Mouse (Mus musculus): ENCODE results near the gene Nrl. TPM values are rescaled to one million over a fixed set of nuclear protein-coding genes. Genes with fewer than 3 reads are reported as not detected.

Nrl gene
- polyA plus RNA-seq, 2 experiments: 0.06 TPM; not detected in 1

GRCm38 (mm10) chr14:55557003-55557402, 32.2 kb upstream of the Nrl start:
- H3K4me2 ChIP-seq (replicated peaks; ENCODE audit: low read depth, low read length, severe bottlenecking): no peak overlapping the region
- DNase-seq (ENCODE audit: low spot score) (peak; percentile 52), ATAC-seq (ENCODE audit: low FRiP score, low read depth) (no peak)
- WGBS: 26% methylated on average over 5 of the region's 5 CpGs
- no peak overlapping the region for H3K9ac ChIP-seq (ENCODE audit: low read depth, low read length, severe bottlenecking)
- no peaks in the 10 kb centered on the region for H3K36me3 ChIP-seq (ENCODE audit: control insufficient read depth, insufficient read depth, low read length)
- peaks cover 5% of the 10 kb centered on the region for H3K4me1 ChIP-seq (ENCODE audit: control insufficient read depth, insufficient read depth, low read length)
- H3K27me3 ChIP-seq (ENCODE audit: control insufficient read depth, insufficient read depth, low read length): no peaks in the 10 kb centered on the region
- no peaks in the 10 kb centered on the region for H3K9me3 ChIP-seq (ENCODE audit: control insufficient read depth, low read length)
- no peak for TF ChIP-seq POLR2A (IDR thresholded peaks at IDR 0.05; ENCODE audit: borderline replicate concordance, extremely low read depth, insufficient read depth, insufficient read length)
- no peak overlapping the region for H3K4me3 ChIP-seq (replicated peaks; ENCODE audit: low read length)
- H3K27ac ChIP-seq (replicated peaks; ENCODE audit: low read depth, low read length): no peak overlapping the region

- Histone ChIP-seq H3K4me2 (replicated peaks; ENCODE audit: low read depth, low read length, severe bottlenecking) (no peak overlapping the region), H3K9ac (ENCODE audit: low read depth, low read length, severe bottlenecking) (no peak overlapping the region), H3K27me3 (ENCODE audit: control insufficient read depth, insufficient read depth, low read length) (no peaks in the 10 kb centered on the region), H3K9me3 (ENCODE audit: control insufficient read depth, low read length) (no peaks in the 10 kb centered on the region), H3K4me3 (replicated peaks; ENCODE audit: low read length) (no peak overlapping the region), H3K27ac (replicated peaks; ENCODE audit: low read depth, low read length) (no peak overlapping the region), H3K4me1 (ENCODE audit: control insufficient read depth, insufficient read depth, low read length) (no peaks in the 10 kb centered on the region), H3K36me3 (ENCODE audit: control insufficient read depth, insufficient read depth, low read length) (no peaks in the 10 kb centered on the region)
- TF ChIP-seq POLR2A (IDR thresholded peaks at IDR 0.05; ENCODE audit: borderline replicate concordance, extremely low read depth, insufficient read depth, insufficient read length): no peak
- no peak for DNase-seq (ENCODE audit: low spot score)
- WGBS: 74% methylated on average over 3 of the region's 3 CpGs
- no peak for ATAC-seq (ENCODE audit: low FRiP score, low read depth)
Observed at GRCm38 (mm10) chr14:55555788-55556187, 31.0 kb upstream of the Nrl start.

GRCm38 (mm10) chr14:55554635-55555034, 29.9 kb upstream of the Nrl start:
- Histone ChIP-seq H3K4me3 (replicated peaks; ENCODE audit: low read length) (no peak overlapping the region), H3K9ac (ENCODE audit: low read depth, low read length, severe bottlenecking) (no peak overlapping the region), H3K27ac (replicated peaks; ENCODE audit: low read depth, low read length) (no peak overlapping the region), H3K27me3 (ENCODE audit: control insufficient read depth, insufficient read depth, low read length) (no peaks in the 10 kb centered on the region), H3K9me3 (ENCODE audit: control insufficient read depth, low read length) (no peaks in the 10 kb centered on the region), H3K4me2 (replicated peaks; ENCODE audit: low read depth, low read length, severe bottlenecking) (no peak overlapping the region), H3K36me3 (ENCODE audit: control insufficient read depth, insufficient read depth, low read length) (peaks cover 8% of the 10 kb centered on the region), H3K4me1 (ENCODE audit: control insufficient read depth, insufficient read depth, low read length) (no peaks in the 10 kb centered on the region)
- no peak for TF ChIP-seq POLR2A (IDR thresholded peaks at IDR 0.05; ENCODE audit: borderline replicate concordance, extremely low read depth, insufficient read depth, insufficient read length)
- DNase-seq (ENCODE audit: low spot score) (no peak), ATAC-seq (ENCODE audit: low FRiP score, low read depth) (no peak)

GRCm38 (mm10) chr14:55551794-55552193, 27.0 kb upstream of the Nrl start:
- no peak overlapping the region for H3K9ac ChIP-seq (ENCODE audit: low read depth, low read length, severe bottlenecking)
- H3K36me3 ChIP-seq (ENCODE audit: control insufficient read depth, insufficient read depth, low read length): peaks cover 34% of the 10 kb centered on the region
- no peak overlapping the region for H3K4me2 ChIP-seq (replicated peaks; ENCODE audit: low read depth, low read length, severe bottlenecking)
- H3K27ac ChIP-seq (replicated peaks; ENCODE audit: low read depth, low read length): no peak overlapping the region
- ATAC-seq (ENCODE audit: low FRiP score, low read depth): no peak
- no peaks in the 10 kb centered on the region for H3K4me1 ChIP-seq (ENCODE audit: control insufficient read depth, insufficient read depth, low read length)
- no peak for DNase-seq (ENCODE audit: low spot score)
- no peak for TF ChIP-seq POLR2A (IDR thresholded peaks at IDR 0.05; ENCODE audit: borderline replicate concordance, extremely low read depth, insufficient read depth, insufficient read length)
- H3K4me3 ChIP-seq (replicated peaks; ENCODE audit: low read length): no peak overlapping the region
- no peaks in the 10 kb centered on the region for H3K9me3 ChIP-seq (ENCODE audit: control insufficient read depth, low read length)
- 91% methylated on average over 8 of the region's 8 CpGs for WGBS
- no peaks in the 10 kb centered on the region for H3K27me3 ChIP-seq (ENCODE audit: control insufficient read depth, insufficient read depth, low read length)

DNA sequence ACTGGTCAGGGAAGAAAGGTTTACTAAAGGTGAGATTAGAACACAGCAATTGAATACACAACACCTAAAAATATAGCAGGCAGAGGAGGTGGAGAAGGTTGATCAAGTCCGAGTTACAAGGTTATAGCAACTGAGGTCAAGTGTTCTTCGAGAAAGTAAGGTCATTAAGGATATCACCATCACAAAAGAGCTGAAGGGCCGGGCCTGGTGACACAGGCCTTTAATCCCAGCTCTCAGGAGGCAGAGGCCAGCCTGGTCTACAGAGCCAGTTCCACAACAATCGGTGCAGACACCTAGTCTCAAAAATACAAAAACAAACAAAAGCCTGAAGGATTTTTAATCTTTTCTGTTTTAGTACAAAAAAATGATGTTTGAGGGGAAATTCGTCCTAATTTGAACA, 26.6 kb upstream of the Nrl start:
- 70% methylated on average over 5 of the region's 5 CpGs for WGBS
- no peak overlapping the region for H3K4me2 ChIP-seq (replicated peaks; ENCODE audit: low read depth, low read length, severe bottlenecking)
- no peak overlapping the region for H3K9ac ChIP-seq (ENCODE audit: low read depth, low read length, severe bottlenecking)
- H3K27ac ChIP-seq (replicated peaks; ENCODE audit: low read depth, low read length): no peak overlapping the region
- no peak overlapping the region for H3K4me3 ChIP-seq (replicated peaks; ENCODE audit: low read length)
- TF ChIP-seq POLR2A (IDR thresholded peaks at IDR 0.05; ENCODE audit: borderline replicate concordance, extremely low read depth, insufficient read depth, insufficient read length): no peak
- ATAC-seq (ENCODE audit: low FRiP score, low read depth) (no peak), DNase-seq (ENCODE audit: low spot score) (no peak)
- H3K4me1 ChIP-seq (ENCODE audit: control insufficient read depth, insufficient read depth, low read length): no peaks in the 10 kb centered on the region
- peaks cover 36% of the 10 kb centered on the region for H3K36me3 ChIP-seq (ENCODE audit: control insufficient read depth, insufficient read depth, low read length)
- H3K9me3 ChIP-seq (ENCODE audit: control insufficient read depth, low read length): no peaks in the 10 kb centered on the region
- no peaks in the 10 kb centered on the region for H3K27me3 ChIP-seq (ENCODE audit: control insufficient read depth, insufficient read depth, low read length)

DNA sequence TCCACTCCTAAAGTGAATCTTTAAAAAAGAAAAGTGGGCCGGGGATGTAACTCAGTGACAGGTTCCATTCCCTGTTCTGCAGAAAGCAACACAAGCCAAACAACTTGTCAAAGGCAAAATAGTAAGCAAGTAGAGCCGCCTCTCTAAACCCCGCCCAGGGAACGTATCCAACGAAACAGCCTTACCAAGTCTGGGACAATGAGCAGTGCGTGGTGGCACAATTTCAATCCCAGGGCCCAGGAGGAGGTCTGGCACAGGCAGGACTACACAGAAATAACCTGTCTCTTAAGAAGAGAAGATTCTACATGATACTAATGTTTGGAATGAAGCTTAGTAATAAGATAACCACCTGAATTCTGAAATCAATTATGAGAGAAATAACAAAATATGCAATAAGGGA, 25.4 kb upstream of the Nrl start:
- 86% methylated on average over 6 of the region's 6 CpGs for WGBS
- no peak for ATAC-seq (ENCODE audit: low FRiP score, low read depth)
- no peak for TF ChIP-seq POLR2A (IDR thresholded peaks at IDR 0.05; ENCODE audit: borderline replicate concordance, extremely low read depth, insufficient read depth, insufficient read length)

More for the DNA sequence above, 25.4 kb upstream of the Nrl start:
- no peak for DNase-seq (ENCODE audit: low spot score)
- Histone ChIP-seq H3K4me1 (ENCODE audit: control insufficient read depth, insufficient read depth, low read length) (no peaks in the 10 kb centered on the region), H3K9me3 (ENCODE audit: control insufficient read depth, low read length) (no peaks in the 10 kb centered on the region), H3K4me3 (replicated peaks; ENCODE audit: low read length) (no peak overlapping the region), H3K27me3 (ENCODE audit: control insufficient read depth, insufficient read depth, low read length) (no peaks in the 10 kb centered on the region), H3K27ac (replicated peaks; ENCODE audit: low read depth, low read length) (no peak overlapping the region), H3K36me3 (ENCODE audit: control insufficient read depth, insufficient read depth, low read length) (peaks cover 46% of the 10 kb centered on the region), H3K9ac (ENCODE audit: low read depth, low read length, severe bottlenecking) (no peak overlapping the region), H3K4me2 (replicated peaks; ENCODE audit: low read depth, low read length, severe bottlenecking) (no peak overlapping the region)

Measured in limb, embryonic 14.5 days (tissue).